Mouse (Mus musculus) embryo, embryonic 11 days (tissue): ENCODE data around the gene Actrt2.
A peak's percentile ranks its signal among the peaks of the same experiment; 100 is the strongest.

Experiments
- DNase-seq: peaks from one replicate; pipeline ENCODE4 v3.0.0-alpha.2; 2015

The Actrt2 gene

GRCm38 (mm10) chr4:154682311-154682710 is 14.6 kb upstream of the Actrt2 start:
- DNase-seq = no peak

GRCm38 (mm10) chr4:154675441-154676000 is 7.9 kb upstream of the Actrt2 start:
- no peak for DNase-seq

GRCm38 (mm10) chr4:154674966-154675365 is 7.3 kb upstream of the Actrt2 start:
- no peak for DNase-seq

- DNase-seq = peak; percentile 90
Observed at GRCm38 (mm10) chr4:154674541-154674940, 6.9 kb upstream of the Actrt2 start.

- no peak for DNase-seq
Observed at GRCm38 (mm10) chr4:154673986-154674385, 6.3 kb upstream of the Actrt2 start.

- no peak for DNase-seq
Observed at GRCm38 (mm10) chr4:154672027-154672426, 4.4 kb upstream of the Actrt2 start.

- DNase-seq = peak; percentile 32
Observed at GRCm38 (mm10) chr4:154671232-154671912, 3.7 kb upstream of the Actrt2 start.

- no peak for DNase-seq
Observed at GRCm38 (mm10) chr4:154662681-154663215, 4.9 kb downstream of the Actrt2 start.

GRCm38 (mm10) chr4:154661256-154661655 is 6.4 kb downstream of the Actrt2 start:
- peak; percentile 23 for DNase-seq

GRCm38 (mm10) chr4:154660025-154660424 is 7.6 kb downstream of the Actrt2 start:
- DNase-seq = no peak

- no peak for DNase-seq
Observed at GRCm38 (mm10) chr4:154655134-154655910, 12.3 kb downstream of the Actrt2 start.

- DNase-seq = peak; percentile 64
Observed at GRCm38 (mm10) chr4:154652494-154652893, 15.2 kb downstream of the Actrt2 start.

GRCm38 (mm10) chr4:154649083-154649747 is 18.5 kb downstream of the Actrt2 start:
- no peak for DNase-seq

GRCm38 (mm10) chr4:154642496-154642895 is 25.2 kb downstream of the Actrt2 start:
- DNase-seq = no peak

GRCm38 (mm10) chr4:154641296-154642110 is 26.2 kb downstream of the Actrt2 start:
- no peak for DNase-seq

GRCm38 (mm10) chr4:154640443-154641295 is 27.0 kb downstream of the Actrt2 start:
- no peak for DNase-seq

GRCm38 (mm10) chr4:154639591-154640442 is 27.9 kb downstream of the Actrt2 start:
- DNase-seq = no peak

GRCm38 (mm10) chr4:154639126-154639525 is 28.5 kb downstream of the Actrt2 start:
- peak; percentile 74 for DNase-seq

- peak; percentile 37 for DNase-seq
Observed at GRCm38 (mm10) chr4:154638320-154638886, 29.3 kb downstream of the Actrt2 start.
